Mouse (Mus musculus) natural killer cell, adult 2 months (primary cell): ENCODE data around the gene Sdf4.

ENCODE experiments used
- DNase-seq, 2 experiments: peaks; one replicate each; pipeline ENCODE4 v3.0.0; 2022; ENCODE audit warnings: low spot score in 2 of 2

Gene Sdf4

DNA sequence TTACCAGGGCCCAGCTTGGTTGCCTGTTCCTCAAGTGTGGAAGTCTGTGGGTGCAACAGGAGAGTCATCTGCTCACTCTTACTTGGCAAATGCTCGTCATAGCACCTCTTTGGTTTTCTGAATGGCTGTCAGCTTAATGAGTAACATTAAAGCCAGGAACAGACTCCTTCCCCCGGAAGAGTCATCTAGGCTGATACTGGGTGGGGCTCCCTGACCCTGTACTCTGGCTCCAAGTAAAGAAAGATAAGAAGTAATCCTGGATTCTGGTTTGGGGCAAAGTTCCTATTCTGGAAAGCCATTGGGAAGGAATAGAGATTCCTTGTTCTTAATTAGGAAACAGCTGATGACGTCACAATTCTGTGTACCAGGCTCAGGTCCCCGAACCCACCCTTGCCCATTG lies 61.5 kb downstream of the Sdf4 start:
- no peak for DNase-seq

DNA sequence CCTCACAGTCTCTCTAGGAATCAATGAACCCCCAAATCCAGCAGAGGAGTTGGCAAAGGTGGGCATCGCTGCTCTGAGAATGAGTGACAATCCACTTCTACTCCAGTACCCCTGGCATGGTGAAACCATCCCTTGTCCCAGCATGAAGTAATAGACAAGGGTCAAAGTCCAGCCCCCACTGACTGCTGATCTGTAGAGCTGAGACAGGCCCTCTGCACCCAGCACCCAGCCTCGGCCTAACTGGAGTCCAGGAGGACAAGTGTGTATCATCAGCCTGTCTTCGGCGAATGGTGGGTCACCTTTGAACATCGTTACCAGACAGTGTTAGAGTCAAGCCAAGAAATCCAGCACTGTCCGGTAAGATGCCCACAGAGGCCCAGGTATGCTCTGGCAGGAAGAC lies 61.9 kb downstream of the Sdf4 start:
- DNase-seq, result no peak

DNA sequence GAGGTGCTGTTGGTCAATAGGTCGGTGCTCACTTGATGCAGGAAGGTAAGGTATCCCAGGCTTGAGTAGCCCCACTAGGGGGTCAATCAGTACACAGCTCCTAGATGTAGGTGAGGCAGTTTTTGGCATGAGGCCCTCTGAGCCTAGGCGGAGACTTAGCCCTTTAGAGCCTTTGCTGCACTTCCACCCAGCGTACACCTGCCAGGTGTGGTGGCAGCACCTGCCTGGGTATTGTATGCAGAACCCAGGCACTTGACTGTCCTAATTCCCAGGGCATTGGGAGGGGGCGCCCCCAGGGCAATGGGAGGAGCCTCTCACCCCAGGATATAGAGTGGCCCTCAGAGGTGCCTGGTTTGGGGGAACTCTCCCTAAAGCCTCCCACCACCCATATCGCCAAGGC lies 62.5 kb downstream of the Sdf4 start:
- no peak for DNase-seq

DNA sequence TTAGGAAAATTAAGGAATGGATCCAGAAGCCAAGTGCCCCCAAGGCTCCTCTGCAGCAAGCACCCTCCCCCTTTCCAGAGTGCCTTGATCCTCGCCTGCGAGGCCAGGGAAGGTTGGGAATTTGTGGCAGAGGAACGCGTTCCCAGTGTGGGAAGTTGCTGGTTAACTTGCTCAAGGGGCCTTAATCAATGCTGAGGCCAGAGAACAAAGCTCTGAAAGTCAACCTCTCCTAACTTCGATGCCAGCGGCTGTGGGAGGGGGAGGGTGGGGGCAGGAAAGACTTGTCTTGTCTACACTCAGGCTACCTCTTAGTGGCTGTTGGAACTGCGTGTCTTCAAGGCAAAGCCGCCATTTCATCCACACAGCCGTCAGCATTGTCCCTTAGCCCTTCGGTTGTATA lies 65.0 kb downstream of the Sdf4 start:
- no peak for DNase-seq

DNA sequence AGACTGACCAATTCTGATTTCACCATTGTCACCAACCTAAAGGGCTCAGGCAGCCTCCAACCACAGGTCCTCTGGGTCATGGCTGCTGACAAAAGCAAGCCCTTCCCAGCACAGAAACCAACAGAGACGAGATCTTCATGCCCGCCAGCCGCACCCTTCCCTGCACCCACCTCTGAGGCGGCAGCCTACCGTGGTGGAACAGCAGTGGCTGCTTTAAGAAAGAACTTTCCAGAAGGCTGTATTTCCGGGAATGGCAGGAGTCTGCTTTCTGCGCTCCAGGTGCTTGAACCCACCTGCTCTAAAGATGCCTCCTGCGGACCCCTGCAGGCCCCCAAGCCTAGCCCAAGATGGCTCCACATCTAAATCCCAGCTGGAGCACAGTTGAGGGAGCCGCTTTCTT lies 66.2 kb downstream of the Sdf4 start:
- DNase-seq, result no peak

DNA sequence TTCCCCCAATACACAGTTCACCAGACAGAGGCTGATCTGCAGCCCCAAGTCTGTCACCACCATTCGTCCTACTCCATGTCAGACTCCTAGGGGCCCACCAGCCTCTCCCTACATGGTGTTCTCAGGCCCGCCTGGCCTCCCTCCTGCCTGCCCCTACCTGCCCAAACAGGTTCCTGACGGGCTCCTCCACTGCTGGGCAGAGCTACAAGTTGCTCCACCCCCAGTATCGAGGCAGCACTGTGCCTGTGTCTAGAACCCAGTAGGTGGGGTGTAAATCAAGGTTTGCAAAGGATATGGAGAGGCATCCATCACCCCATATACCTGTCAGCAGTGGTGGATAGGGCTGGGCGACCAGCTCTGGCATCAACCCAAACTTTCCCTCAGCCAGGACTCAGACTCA lies 66.6 kb downstream of the Sdf4 start, which contains the start of gene Ttll10:
TSS of gene Ttll10 (minus strand) at position 154 of the 400 bp plus-strand sequence.
- DNase-seq, result no peak

DNA sequence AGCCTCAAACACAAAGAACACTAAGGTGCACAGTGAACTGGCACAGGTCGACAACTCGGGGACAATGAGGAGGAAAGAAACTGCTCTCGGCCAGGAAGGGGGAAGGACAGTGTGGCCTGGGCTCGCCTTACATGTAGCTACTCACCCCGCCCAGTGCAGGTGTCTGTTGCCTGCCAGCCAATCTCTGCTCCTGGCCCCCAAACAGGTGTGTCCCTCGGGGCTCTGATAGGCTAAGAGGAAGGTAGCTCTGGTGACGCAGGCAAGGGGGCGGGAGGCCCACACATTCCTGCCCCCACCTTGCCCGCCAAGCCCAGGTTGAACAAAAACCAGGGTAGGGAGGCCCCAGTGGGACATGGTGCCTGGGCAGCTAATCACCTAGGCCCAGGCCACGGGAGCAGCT lies 67.0 kb downstream of the Sdf4 start:
- no peak for DNase-seq
